8 mouse cellular contexts compared by ENCODE assay signal in the genomic region with DNA sequence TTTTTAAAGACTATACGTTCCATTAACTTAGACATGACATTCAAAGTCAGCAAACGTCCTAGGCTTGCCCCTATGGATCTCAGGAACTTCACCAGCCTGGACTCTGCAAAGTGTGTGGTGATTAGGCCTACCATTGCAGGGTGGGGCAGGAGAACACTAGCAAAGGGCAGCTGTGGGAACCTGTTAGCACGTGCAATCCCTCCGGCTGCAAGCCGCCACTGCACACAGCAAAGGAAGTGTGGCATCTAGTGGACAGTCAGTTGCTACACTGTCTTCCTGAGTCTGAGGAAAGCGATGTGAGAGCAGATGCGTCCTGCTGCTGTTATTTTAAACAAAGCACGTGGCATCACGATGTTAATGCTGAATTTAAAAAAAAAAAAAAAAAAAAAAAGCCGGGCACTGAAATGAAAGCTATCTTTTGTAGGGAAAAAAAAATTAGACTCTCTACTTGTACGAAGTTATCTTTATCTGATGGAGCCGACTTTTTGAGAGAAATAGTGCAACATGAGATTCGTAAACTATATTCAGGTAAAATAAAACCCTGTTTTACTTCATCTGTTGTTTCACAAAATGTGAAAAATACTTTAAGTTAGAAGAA. TPM values are rescaled to one million over a fixed set of nuclear protein-coding genes. Genes with fewer than 3 reads are reported as not detected.
DNase-seq lines count a peak whose midpoint lies in the region; ATAC-seq and TF ChIP-seq lines count a peak whose summit lies in the region.

No protein-coding gene starts in this region.

- no peaks in the 10 kb centered on the region for H3K9me3 ChIP-seq in forebrain, embryonic 13.5 days (replicated peaks)

- intact Hi-C loops in left cerebral cortex, postnatal 4 days (cut with DNase I), result loop anchor here (5.0 kb wide), 1 partner anchor 310 kb away; no protein-coding TSS in a partner anchor

- no peaks in the 10 kb centered on the region for H3K36me3 ChIP-seq in forebrain, embryonic 13.5 days (ENCODE audit: poor library complexity, severe bottlenecking)

- no peak overlapping the region for H3K27ac ChIP-seq in layer of hippocampus, adult 2 months
- no peak overlapping the region for H3K27ac ChIP-seq in forebrain, embryonic 13.5 days

- ATAC-seq in forebrain, embryonic 13.5 days, result 0 out of 2 replicates have a peak, but pooled peaks have one; percentile 62

- 49% methylated on average over 13 of the region's 13 CpGs for WGBS in forebrain, embryonic 13.5 days

- no peak overlapping the region for H3K9ac ChIP-seq in forebrain, embryonic 13.5 days

- DNase-seq in layer of hippocampus, adult 2 months (ENCODE audit: low spot score in 2 of 2), result peak in 1 of 2 experiments; percentile 12
- no peak for DNase-seq in layer of hippocampus, postnatal 36 days
- peak; percentile 80 for DNase-seq in R1 (ENCODE audit: low read depth, low spot score)
- DNase-seq in left cerebral cortex, postnatal 4 days, result peak; percentile 43
- peak; percentile 7 for DNase-seq in right cerebral cortex, postnatal 25 days
- DNase-seq in adrenal gland, postnatal 4 days (ENCODE audit: low spot score in 2 of 2), result no peak
- no peak for DNase-seq in urinary bladder, adult 18-20 months (ENCODE audit: low spot score in 2 of 2)

- no peaks in the 10 kb centered on the region for H3K4me1 ChIP-seq in forebrain, embryonic 13.5 days

- no peak overlapping the region for H3K4me3 ChIP-seq in layer of hippocampus, adult 2 months
- H3K4me3 ChIP-seq in forebrain, embryonic 13.5 days, result no peak overlapping the region

- H3K4me2 ChIP-seq in forebrain, embryonic 13.5 days, result no peak overlapping the region

- peak; percentile 69 for TF ChIP-seq CTCF in layer of hippocampus, adult 2 months (conservative IDR thresholded peaks at IDR 0.05)

- H3K27me3 ChIP-seq in forebrain, embryonic 13.5 days, result no peaks in the 10 kb centered on the region

RNA-seq across cellular contexts. Expression of a gene that starts 45.5 kb away (rescaled TPM):
- 10 to 100 TPM; 40.4 to 50.3 TPM for total RNA-seq in layer of hippocampus, adult 2 months (2021)
- 10 to 100 TPM; 40.4 to 50.0 TPM for total RNA-seq in layer of hippocampus, postnatal 36 days (2021)
- 139 and 141 TPM in 2 replicates for polyA plus RNA-seq in forebrain, embryonic 13.5 days (2015; fragmentation: Nextera tagmentation; extraction: Ambion mirVana)
- total RNA-seq in left cerebral cortex, postnatal 4 days (2021), result 10 to 100 TPM; 64.5 to 71.6 TPM
- 10 to 100 TPM; 52.0 to 58.1 TPM for total RNA-seq in adrenal gland, postnatal 4 days (2021)

Comparison
In these comparisons a context has a peak if more than half of its experiments do, and no peak if none do; other contexts are left out.
1. DNase-seq: peak in R1 (single experiment), left cerebral cortex, postnatal 4 days (single experiment) and right cerebral cortex, postnatal 25 days (single experiment); none in layer of hippocampus, postnatal 36 days (0 of 2), adrenal gland, postnatal 4 days (0 of 2) and urinary bladder, adult 18-20 months (0 of 2).